Mouse (Mus musculus) lung, adult 2 months (tissue): Measurements from ENCODE around the gene Peak1. TPM values are rescaled to one million over a fixed set of nuclear protein-coding genes. Genes with fewer than 3 reads are reported as not detected.
A peak's percentile ranks its signal among the peaks of the same experiment; 100 is the strongest.
"Not testable (repeated sequence)": the region's sequence is repeated elsewhere in the genome, so short reads cannot be mapped to it uniquely, and the experiment has no call there.

Experiments used
- DNase-seq: peaks from one replicate; pipeline ENCODE4 v3.0.0; 2022
- H3K4me1 ChIP-seq: fragments of 200-500 bp; 2 replicates; pipeline ENCODE4 v1.6.1; 2011; ENCODE audit warnings: low read length; ENCODE audit not compliant: control insufficient read depth, insufficient read depth
- H3K4me3 ChIP-seq: fragments of 200-500 bp; replicated peaks from 2 replicates; pipeline ENCODE3; 2011; ENCODE audit warnings: low read depth, mild to moderate bottlenecking, control low read depth, low read length; ENCODE audit errors: extremely low read depth
- CTCF ChIP-seq: fragments of 200-500 bp; IDR thresholded peaks from 2 replicates; pipeline ENCODE4 v1.5.1; 2011; ENCODE audit warnings: mild to moderate bottlenecking, low read length, control low read depth; ENCODE audit not compliant: insufficient read depth
- POLR2A ChIP-seq: fragments of 200-500 bp; IDR thresholded peaks from 2 replicates; pipeline ENCODE4 v1.6.1; 2011; ENCODE audit warnings: low read depth, mild to moderate bottlenecking, control low read depth, low read length, borderline replicate concordance; ENCODE audit errors: extremely low read depth
- WGBS: fragments of 180-500 bp; shearing (Covaris S2); methylation state at CpG from one replicate; pipeline ENCODE4 v1.1.7; 2018; 5-methylcytosine and 5-hydroxymethylcytosine counted together
- polyA plus RNA-seq: library from polyadenylated mRNA; depleted of rRNA; stranded (reverse); fragments of >200 nt; gene quantifications from 2 replicates; pipeline ENCODE4 v1.2.3, GENCODE M21; 2012

The Peak1 gene
- polyA plus RNA-seq, 1 experiment, result 22.4 TPM

DNA sequence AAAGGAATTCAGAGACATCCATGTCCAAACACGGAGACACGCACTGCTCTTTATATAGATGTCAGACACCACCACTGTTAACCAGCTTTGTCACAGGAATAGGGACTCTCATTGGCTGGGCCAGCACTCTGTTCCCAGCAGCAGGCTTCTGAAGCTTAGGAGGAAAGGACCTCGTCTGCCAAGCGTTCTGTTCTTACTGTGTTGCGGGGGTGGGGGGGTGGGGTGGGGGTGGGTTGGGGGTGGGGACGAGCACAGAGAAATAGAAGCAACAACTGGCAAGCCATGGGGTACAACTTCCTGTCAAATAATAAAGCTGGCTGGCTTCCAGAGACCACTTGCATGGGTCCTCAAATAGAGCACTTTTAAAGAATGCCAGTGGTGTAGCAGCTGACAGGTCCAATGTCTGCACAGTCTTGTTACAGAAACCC, 182.0 kb downstream of the Peak1 start:
- H3K4me1 ChIP-seq, result no peaks in the 10 kb centered on the region; the same call in 1 of the 2 replicates
- no peak overlapping the region for H3K4me3 ChIP-seq
- DNase-seq, result no peak
- 36% methylated on average over 6 of the region's 6 CpGs for WGBS
- no peak for TF ChIP-seq CTCF
- no peak for TF ChIP-seq POLR2A

- no peak for DNase-seq
- WGBS, result 71% methylated on average over 5 of the region's 5 CpGs
- TF ChIP-seq CTCF (no peak), POLR2A (no peak)
- no peaks in the 10 kb centered on the region; the same call in 1 of the 2 replicates for H3K4me1 ChIP-seq
- H3K4me3 ChIP-seq, result no peak overlapping the region
These were observed 182.6 kb downstream of the Peak1 start for GRCm38 (mm10) chr9:56235281-56235680.

- DNase-seq, result no peak
- Histone ChIP-seq H3K4me3 (no peak overlapping the region), H3K4me1 (no peaks in the 10 kb centered on the region; the same call in 1 of the 2 replicates)
- WGBS, result 63% methylated on average over 3 of the region's 3 CpGs
- no peak for TF ChIP-seq CTCF
These were observed 183.3 kb downstream of the Peak1 start for GRCm38 (mm10) chr9:56234561-56234960.

- Histone ChIP-seq H3K4me3 (no peak overlapping the region), H3K4me1 (no peaks in the 10 kb centered on the region; the same call in 1 of the 2 replicates)
- TF ChIP-seq POLR2A (no peak), CTCF (no peak)
- no peak for DNase-seq
- WGBS, result 86% methylated on average over 2 of the region's 2 CpGs
These were observed 184.6 kb downstream of the Peak1 start for GRCm38 (mm10) chr9:56233316-56233715.

DNA sequence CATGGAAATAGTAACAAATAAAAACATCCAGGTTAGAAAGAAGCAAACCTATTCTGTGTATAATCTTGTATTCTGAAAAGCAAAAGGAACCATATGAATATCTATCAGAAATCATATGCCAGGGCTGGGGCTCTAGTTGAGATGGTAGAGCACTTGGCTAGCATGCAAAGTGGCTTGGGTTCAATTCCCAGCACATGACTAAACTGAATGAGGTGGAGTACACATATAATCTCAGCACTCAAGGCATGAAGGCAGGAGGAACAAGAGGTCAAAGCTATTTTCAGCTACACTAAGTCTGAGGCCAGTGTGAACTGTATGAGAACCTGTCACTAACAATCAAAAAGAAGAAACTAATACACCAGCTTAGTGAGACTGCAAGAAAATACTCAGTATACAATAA, 187.0 kb downstream of the Peak1 start:
- Histone ChIP-seq H3K4me3 (no peak overlapping the region), H3K4me1 (no peaks in the 10 kb centered on the region; the same call in 1 of the 2 replicates)
- no peak for DNase-seq
- TF ChIP-seq POLR2A (no peak), CTCF (no peak)

GRCm38 (mm10) chr9:56227626-56228025, 190.2 kb downstream of the Peak1 start:
- Histone ChIP-seq H3K4me3 (no peak overlapping the region), H3K4me1 (no peaks in the 10 kb centered on the region; the same call in 1 of the 2 replicates)
- WGBS, result 82% methylated on average over 7 of the region's 7 CpGs
- TF ChIP-seq POLR2A (no peak), CTCF (no peak)
- no peak for DNase-seq

- H3K4me3 ChIP-seq, H3K4me1 ChIP-seq: not testable (repeated sequence)
- DNase-seq, result peak; percentile 88
- WGBS, result 45% methylated on average over 45 of the region's 45 CpGs
These were observed 194.3 kb downstream of the Peak1 start for GRCm38 (mm10) chr9:56223429-56224051.

DNA sequence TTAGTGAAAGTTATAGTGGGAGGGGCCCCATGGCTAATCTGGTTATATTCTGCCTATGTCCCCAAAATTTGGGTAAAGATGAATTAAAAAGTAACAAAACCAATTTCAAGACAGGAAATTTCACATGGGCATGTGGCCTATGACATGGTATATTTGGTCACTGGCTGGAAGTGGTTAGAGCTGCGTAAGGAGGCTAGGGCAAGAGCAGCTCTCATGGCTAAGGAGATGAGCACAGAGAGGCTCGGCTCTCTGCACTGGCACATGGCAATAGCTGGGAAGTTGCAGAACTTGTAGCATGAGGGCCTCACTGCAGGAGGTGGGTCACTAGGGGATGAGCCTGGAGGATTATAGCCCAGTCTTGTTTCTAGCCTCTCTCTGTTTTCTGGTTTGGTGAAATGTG, 199.0 kb downstream of the Peak1 start:
- WGBS, result 94% methylated on average over 2 of the region's 2 CpGs
- no peak overlapping the region for H3K4me3 ChIP-seq
- DNase-seq, result no peak
- no peaks in the 10 kb centered on the region; the same call in 1 of the 2 replicates for H3K4me1 ChIP-seq
- TF ChIP-seq POLR2A (no peak), CTCF (no peak)

DNA sequence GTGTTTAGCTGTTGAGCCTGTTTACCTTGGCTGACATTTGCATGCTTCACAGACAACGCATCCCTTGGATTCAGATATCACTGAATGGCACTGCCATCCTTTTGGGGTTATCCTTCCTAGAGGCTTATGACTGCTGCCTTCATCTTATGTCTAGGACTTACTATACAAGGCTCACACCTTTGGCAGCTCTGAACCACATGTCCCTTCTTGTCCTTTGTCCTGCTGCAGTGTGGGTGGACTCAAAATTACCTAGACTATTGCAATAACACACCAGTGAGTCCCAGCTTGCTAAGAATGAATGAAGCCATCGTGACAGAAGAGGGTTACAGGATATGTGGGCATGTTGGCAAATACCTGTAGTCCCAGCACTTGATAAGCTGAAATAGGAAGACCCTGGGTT, 199.8 kb downstream of the Peak1 start:
- Histone ChIP-seq H3K4me1 (no peaks in the 10 kb centered on the region; the same call in 1 of the 2 replicates), H3K4me3 (no peak overlapping the region)
- DNase-seq, result no peak
- WGBS, result 77% methylated on average over 2 of the region's 2 CpGs
- no peak for TF ChIP-seq CTCF
- no peak for TF ChIP-seq POLR2A

DNA sequence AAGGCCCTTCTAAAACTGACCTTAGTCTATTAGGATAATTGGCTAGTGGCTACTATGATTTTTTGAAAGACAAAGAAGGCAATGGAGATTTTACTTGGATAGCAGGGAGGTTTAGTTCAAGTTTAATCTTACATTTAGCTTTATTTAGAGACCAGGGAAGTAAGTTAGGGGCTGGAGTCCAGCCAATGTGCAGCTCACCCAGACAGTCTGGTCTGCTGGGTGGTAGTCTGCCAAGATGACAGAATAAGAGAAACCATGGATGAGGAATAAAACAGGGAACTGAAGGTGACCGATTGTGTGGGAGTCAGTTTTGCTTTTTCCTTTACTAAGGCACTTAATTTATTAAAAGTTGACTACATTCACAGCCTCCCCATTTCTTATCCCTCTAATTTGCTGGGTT, 200.5 kb downstream of the Peak1 start:
- DNase-seq, result no peak
- 37% methylated on average over 1 of the region's 1 CpGs for WGBS
- Histone ChIP-seq H3K4me1 (no peaks in the 10 kb centered on the region; the same call in 1 of the 2 replicates), H3K4me3 (no peak overlapping the region)
- TF ChIP-seq CTCF, result no peak
- TF ChIP-seq POLR2A, result no peak
